Mouse (Mus musculus) mouse embryonic stem cell (cell line): ENCODE results near the gene Theg.

ENCODE experiments used
- in situ Hi-C, 2 experiments: fragments of 300-500 bp; cut with MboI; formaldehyde crosslinking; loops; 1 replicate in 1 of 2; 3 replicates in 1 of 2; pipeline ENCODE4 v1.14.3; 2019 to 2020; ENCODE audit warnings: low sequenced_read_pairs in 2 of 2, low pct_unique_long_range_greater_than_20kb in 1 of 2, mixed read lengths in 1 of 2; ENCODE audit not compliant: unreplicated experiment in 1 of 2

The Theg gene

DNA sequence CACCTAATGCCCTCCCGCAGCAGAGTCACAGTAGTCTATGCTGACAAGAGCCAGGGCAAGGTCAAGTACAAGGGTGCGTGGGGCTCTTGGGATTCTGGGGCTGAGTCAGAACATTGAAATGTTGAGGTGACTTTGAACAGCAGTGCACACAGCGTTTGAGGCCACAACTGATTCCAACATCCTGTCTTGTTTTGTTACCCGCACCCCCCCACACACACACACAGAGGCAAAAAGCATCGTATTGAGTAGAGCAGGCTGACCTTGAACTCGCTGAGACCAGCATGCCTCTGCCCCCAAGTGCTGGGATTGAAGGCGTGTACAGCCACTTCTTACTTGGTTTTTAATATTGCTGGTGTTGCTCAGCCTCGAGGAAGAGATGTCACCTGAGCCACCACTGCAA lies 12.8 kb downstream of the Theg start:
- in situ Hi-C loops, result no loop called here

DNA sequence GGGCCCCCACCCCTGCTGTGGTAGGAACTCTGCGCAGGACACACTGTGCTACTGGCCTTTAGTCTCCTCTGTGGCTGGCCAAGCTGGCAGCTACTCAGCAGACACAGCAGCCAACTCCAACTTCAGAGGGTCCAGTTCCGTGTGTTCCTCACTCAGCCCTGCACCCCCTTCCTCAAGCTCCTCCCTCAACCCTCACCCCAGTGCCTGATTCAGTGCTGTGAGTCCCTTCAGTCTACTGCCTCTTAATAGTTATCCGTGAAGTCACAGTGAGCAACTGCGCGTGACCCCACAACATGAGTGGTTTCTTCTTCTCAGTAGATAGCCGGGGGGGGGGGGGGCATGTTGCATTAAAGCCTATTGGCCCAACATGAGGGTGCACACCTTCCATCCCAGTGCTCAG lies 13.5 kb downstream of the Theg start:
- in situ Hi-C loops, result no loop called here

DNA sequence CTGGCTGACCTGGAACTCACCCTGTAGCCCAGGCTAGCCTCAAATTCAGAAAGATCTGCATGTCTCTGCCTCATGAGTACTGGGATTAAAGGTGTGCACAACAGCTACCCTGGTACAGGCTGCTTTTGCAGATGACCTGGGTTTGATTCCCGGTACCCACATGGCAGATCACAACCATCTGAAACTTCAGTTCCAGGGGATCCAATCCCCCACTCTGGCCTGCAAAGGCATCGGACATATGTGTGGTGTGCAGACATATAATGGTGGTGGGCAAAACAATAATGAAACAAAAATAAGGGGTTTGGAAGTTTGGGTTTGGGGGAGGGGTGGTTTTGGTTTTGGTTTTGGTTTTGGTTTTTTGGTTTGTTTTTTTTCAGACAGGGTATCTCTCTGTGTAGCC lies 15.8 kb downstream of the Theg start:
- in situ Hi-C loops, result no loop called here

DNA sequence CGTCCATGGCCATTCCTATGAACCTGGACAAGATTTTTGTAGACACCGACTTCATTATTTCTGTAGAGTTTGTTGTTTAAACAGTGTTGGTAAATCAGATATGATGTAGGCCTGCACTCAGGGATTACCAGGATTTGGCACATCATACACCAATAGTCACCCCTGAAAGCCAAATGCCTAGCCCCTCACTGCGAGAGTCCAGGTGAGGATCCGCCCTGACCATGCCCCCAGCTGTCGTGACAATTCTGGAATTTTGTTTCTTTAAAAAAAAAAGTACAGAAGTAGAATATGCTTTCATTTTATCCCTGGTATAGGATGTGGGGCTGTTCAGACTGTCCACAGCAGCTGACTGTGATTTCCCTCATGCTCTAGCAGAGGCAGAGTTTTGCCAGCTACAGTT lies 17.2 kb downstream of the Theg start:
- in situ Hi-C loops, result no loop called here

DNA sequence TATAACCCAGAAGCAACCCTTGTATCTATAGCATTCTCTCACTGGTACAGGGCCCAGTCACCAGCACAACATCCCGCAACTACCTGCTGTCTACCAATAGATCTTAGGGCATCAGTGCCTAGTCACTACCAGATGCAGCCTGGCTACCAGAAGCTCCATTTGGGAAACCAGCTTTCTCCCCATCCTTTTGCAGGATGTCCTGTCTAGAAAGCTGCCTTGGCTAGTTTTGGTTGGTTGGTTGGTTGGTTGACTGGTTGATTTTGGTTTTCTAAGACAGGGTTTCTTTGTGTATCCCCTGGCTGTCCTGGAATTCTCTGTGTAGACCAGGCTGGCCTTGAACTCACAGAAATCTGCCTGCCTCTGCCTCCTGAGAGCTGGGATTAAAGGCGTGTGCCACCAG lies 27.4 kb downstream of the Theg start:
- in situ Hi-C loops, result no loop called here

DNA sequence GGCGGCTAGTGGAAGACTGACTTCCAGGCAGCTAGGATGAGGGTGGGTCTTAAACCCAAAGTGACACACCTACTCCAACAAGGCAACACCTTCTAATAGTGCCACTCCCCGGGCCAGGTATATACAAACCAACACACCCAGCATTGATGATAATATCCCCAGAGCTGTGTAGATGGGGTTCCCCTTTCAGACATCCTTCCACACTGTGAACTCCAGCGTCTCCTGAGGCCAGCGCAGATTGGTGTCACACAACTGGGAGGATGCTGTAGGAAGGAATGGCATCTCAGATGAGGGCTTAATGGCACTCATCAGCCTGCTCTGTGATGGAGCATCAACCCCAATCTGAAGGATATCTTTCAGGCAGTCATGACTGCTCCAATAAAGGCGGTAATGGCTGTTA lies 29.6 kb downstream of the Theg start:
- in situ Hi-C loops, result no loop called here

DNA sequence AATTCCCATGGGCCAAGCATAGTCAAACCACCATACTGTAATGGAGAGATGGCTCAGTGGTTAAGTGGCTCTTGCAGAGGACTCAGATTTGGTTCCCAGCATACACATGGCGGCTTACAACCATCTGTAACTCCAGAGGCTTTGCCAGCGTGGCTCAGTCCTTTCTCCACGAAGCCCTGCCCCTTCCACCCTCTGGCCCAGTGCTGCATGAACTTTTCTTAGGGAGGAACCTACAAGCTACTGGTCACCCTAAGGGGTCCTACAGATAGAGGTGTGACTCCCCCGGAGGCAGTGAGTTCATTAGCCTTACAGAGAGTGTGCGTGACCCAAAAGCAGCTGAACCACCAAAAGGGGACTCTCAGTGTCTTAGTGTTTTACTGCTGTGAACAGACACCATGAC lies 30.2 kb downstream of the Theg start:
- in situ Hi-C loops, result no loop called here

DNA sequence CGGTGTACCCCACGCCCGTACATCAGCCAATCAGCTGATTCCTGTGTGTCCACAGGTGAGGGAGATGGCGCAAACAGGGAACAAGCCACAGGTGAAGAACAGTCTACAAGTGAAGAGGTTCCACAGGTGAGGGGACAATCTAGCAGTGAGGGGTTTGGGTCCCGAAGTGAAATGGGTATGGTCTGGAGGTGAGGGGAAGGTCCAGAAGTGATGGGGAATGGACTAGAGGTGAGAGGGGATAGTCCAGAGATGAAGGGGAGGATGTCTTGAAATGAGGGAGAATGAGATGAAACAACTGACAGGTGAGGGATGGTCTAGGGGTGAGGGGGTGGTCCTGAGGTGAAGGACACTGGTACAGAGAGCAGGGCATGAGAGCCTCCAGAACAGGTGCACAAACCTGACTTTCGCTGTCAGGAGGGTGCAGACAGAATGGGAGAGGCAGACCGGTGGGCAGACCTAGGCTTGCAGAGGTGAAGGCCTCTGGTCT lies 31.9 kb downstream of the Theg start:
- in situ Hi-C loops, result no loop called here

DNA sequence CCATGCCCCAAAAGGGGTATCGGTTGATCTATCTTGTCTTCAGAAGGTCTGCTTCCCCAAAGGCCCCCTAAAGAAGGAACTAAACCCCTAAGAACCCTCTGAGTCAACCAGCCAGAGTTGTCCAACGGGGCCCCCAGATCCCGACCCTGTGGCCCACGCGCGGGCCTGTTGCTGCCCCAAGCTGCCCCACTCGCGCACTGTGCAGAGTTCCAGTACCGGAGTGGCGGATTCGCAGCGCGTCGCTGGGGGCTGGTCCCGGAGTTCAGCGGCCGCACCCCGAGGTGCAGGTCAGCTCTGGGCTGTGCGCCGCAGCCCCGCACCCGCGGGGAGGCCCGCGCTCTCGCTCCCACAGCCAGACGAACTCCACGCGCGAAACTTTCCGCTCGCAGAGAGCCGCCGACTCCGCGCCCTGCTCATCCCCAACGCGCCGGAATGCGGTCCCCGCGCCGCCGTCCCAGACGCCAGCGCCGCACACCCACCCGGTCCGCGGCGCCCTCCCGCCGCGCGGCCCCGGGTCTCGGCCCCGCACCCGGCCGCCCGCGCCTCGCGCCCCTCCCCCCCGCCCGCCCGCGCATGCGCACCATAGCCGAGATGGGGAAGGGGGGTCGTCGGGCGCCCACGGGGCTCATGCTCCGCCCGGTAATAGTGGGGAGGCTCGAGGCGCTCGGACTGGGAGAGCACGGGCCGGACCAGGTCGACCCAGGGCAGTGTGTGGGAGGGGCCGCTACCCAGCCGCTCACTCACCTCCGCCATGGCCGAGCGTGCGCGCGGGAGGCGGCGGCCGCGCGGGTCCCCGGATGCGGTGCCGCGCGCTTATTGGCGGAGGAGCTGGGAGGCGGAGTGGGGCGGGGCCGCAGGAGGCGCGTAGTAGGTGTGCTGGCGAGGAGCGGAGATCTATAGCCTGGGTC lies 32.5 kb downstream of the Theg start, which contains the start of gene Mier2:
TSS of gene Mier2 (minus strand) at position 870 of the 908 bp plus-strand sequence.
- in situ Hi-C loops, result no loop called here

DNA sequence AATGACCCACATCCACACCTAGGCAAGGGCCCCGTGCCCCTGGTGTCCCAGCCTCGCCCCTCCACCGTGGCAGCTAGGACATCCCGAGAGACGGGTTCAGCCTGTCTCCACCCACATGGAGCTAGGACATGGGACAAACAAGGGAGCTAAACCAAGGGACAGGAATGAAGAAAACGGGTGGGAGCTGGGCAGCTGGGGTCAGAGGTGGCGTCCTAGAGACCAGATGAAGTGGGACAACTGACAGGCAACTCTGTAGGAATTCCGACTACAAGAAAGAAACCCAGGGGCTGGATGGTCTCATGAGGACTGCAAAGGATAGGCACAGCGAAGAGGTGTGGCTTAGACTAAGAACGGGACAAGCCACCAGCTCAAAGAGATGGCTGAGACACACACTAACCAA lies 33.4 kb downstream of the Theg start:
- in situ Hi-C loops, result no loop called here

DNA sequence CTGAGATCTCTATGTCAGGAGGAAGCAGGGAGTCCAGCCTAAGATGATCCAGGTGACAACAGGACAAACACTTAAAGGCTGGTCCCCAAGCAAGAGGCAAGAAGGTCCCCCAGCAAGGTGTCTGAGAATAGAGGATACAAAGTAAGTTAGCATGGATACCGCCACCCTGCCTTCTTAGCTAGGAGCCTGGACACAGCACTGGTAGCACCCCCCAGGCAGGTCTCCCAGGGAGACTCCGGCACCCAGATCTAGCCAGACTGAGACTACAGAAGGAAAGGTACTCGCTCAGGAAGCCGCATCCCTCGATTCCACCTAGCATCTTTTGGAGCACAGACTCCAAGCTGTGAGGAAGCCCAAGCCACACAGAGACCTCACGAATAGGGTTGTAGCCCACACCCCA lies 34.0 kb downstream of the Theg start:
- in situ Hi-C loops, result no loop called here

DNA sequence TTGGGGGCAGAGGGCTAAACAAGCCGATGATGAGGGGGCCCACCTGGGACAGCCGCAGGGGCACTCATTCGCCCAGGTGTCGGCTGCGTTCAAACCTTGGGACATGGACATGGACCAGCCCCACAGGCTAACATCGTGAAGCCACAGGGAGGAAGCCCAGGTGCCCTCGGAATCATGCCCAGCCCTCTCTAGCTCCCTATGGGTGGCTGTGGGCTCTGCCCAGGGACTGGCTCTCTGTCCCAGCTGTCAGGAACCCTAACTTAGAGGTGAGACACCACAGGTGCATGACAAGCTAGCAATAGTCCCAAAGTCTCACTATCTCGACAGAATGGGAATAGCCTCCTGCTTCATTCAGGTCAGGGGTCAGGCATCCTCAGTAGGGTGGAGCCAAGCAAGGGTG lies 34.6 kb downstream of the Theg start:
- in situ Hi-C loops, result no loop called here

DNA sequence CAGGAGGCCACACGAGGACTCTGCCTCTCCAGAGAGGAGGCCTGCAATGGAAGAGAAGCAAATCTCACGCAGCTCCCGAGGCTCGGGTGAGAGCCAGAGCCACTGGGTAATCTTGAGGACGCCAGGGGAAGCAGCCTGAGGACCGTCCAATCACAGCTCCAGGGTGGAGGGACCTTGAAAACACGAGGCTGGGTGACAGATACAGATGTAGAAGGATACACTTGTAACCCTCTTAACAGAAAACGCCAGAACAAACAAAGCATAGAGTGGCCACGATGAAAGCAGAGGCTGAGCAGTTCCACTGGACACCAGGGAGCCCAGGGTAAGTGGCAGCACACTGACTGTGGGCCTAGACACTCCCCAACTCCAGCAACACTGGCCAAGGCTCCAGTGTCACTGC lies 36.8 kb downstream of the Theg start:
- in situ Hi-C loops, result no loop called here

DNA sequence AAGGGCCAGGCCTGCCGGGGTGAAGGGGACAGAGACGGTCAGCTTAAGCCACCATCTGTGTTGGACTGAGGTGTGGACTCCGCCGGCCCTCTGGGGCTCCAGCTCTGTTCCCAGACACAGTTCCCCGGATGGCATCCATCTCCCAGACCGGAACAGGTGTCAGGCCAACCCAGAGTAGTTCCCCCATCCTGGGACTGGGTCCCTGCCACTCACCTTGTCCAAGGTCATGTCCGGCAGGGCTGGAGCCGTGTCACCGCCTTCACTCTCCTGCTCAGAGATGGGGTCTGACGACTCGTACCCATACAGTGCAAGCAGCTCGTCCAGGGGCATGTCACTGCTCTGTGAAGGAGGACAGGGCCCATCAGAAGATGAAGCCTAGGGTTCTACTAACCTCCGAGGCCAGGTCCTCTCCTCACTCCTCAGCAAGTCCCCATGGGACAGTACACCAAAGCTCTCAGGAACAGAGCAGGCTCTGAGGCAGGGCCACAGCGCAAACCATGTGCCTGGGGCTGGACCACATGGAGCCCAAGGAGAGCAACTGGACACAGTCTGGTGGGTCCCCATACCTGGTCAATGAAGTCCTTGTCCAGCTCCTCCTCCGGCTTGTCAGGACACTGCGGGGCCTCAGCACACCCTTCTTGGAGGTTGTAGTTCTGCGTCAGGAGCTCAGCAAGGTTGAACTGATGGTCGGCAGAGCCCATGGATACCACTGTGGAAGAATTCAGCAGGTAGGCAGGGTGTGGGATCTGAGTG lies 38.0 kb downstream of the Theg start:
- in situ Hi-C loops, result no loop called here

DNA sequence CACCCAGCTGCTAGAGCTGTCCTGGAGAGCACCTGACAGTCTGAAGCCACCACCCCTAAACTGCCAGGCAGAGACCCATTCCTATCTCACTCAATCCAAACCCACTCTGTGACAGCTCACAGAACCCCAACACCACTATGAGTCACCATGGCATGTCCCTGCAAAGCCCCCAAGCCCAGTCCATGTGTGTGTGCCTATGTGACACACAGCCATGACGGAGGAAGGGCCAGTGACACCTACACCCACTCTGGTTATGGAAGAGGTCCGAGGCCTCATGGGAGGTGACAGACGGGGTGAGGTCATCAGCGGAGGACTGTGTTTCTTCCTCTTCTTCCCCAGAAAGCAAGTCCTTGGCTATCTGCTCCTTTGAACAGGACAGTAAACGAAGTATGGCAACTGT lies 38.6 kb downstream of the Theg start:
- in situ Hi-C loops, result no loop called here

DNA sequence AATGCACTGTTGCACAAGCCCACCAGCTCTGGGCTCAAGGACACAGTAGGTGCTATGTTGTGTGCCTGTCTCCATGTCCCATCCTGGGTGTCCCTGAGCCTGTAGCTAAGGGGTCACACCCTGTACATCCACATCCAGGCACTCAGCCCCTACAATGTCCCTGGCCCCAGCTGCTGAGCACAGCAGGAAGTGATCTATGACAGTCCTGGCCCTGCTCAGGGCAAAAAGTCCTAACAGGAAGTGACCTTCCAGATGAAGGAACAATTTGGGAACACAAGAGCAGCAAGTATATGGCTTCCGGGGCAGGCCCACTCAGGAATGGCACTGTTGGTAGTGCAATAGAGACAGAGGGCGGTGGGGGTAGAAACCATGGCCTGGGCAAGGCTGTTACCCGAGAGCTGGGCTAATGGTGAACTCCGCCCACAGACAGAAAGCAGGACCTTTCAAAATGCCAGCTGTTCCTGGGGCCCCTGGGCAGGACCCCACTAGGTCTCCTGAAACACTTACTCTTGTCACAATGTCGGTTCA lies 39.9 kb downstream of the Theg start:
- in situ Hi-C loops, result no loop called here

DNA sequence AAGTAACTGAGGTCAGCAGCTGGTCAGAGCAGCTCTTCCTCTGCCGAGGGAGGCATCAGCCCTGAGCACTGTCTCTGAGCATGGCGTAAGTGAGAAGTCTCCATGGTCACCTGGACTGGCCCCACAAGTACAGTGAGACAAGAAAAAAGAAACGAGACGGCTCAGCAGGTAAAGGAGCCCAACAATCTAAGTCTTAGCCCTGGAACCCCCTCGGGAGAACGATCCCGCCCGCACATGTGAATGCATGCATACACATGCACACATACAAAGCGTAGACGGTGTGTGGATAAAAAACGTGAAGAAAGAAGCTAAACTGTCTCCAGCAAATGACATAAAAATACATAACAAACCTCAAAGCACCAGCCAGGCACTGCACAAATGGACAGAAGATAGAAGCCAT lies 40.6 kb downstream of the Theg start:
- in situ Hi-C loops, result no loop called here

DNA sequence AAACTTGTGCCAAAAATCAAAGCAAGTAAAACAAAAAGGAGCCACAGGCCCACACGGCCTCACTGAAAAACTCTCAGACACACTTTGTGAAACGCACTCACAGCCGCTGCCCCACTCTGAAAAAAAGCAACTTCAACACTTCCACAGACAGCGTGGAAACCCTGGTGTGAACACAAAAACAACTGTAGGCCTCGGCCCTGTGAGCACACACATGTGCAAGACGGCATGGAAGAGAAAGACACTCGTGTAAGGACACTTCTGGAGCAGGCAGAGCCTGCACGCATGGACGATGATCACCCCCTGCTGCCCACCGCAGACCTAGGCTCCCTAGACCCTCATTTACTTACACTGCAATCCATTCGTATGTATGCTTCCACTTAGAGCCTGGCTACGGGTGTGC lies 41.2 kb downstream of the Theg start:
- in situ Hi-C loops, result no loop called here

DNA sequence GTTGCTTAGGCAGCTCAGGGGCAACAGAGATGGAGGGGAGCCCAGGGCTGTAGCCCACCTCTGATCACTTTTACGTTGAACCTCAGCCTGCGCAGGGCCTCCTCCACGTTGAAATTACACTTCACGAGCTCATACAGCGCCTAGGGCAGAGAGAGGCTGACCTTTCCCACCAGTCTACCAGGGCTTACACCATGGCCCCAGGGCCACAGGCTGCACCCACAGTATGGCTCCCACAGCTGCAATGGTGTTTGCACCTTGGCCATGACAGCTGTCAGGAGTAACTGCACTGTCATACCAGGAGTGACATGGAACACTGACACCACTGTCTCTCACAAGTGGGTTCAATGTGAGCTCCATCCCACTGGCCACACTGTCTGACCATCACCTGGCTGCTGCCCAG lies 42.5 kb downstream of the Theg start:
- in situ Hi-C loops, result no loop called here
